Mouse (Mus musculus) bone marrow, adult 2 months (tissue): Measurements from ENCODE around the gene Eprs.

Experiments used
- CTCF ChIP-seq: fragments of 200-500 bp; IDR thresholded peaks from 2 replicates; pipeline ENCODE4 v1.5.1; 2011; ENCODE audit warnings: low read length, control low read depth; ENCODE audit not compliant: control insufficient read depth, insufficient read depth
- POLR2A ChIP-seq: fragments of 200-500 bp; IDR thresholded peaks from 2 replicates; pipeline ENCODE4 v1.6.1; 2011; ENCODE audit warnings: low read depth, mild to moderate bottlenecking, control low read depth, low read length, borderline replicate concordance; ENCODE audit not compliant: control insufficient read depth

DNA sequence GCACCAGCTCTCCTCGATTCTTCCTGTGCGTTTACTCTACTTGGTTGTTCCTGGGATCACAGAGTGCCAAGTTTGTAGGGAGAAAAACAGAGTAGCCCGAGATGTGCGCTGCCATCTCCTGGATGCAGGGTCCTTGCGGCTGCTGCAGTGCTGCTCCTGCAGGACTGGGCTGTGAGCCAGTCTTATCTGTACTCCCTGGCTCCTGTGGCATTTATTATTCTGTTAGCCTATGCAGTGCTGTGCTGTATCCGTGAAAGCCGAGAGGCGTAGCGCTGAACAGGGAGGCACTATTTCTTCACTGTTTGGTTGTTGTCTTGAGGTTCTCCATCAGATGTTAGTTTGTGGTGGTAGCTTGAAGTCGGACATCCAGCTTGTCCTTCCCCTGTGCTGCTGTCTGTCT is 43.1 kb downstream of the Eprs start:
- no peak for TF ChIP-seq CTCF
- TF ChIP-seq POLR2A, result no peak
